Mouse (Mus musculus): ENCODE data around the gene Epb41l2.

- no peak for TF ChIP-seq POLR2A (IDR thresholded peaks at IDR 0.05; ENCODE audit: borderline replicate concordance, extremely low read depth, low read depth, low read length)
- TF ChIP-seq CTCF (IDR thresholded peaks at IDR 0.05; ENCODE audit: insufficient read depth, low read length): no peak
These were observed 160.8 kb downstream of the Epb41l2 start for GRCm38 (mm10) chr10:25520428-25520827.
